8 mouse cellular contexts compared by ENCODE assay signal in genomic region chr1:95666541-95667320, GRCm38 (mm10). TPM values are rescaled to one million over a fixed set of nuclear protein-coding genes. Genes with fewer than 3 reads are reported as not detected.
A peak's percentile ranks its signal among the peaks of the same experiment; 100 is the strongest.
DNase-seq lines count a peak whose midpoint lies in the region; ATAC-seq and TF ChIP-seq lines count a peak whose summit lies in the region.

No protein-coding gene starts in this region.

- H3K79me2 ChIP-seq in macrophage (ENCODE audit: inconsistent target): peaks cover 52% of the 10 kb centered on the region

- peak overlapping the region; percentile 86 for H3K4me2 ChIP-seq in heart, postnatal 0 days (ENCODE audit: low read depth, low read length)

- no peak overlapping the region; the same call in 1 of the 2 replicates for H3K9ac ChIP-seq in heart, postnatal 0 days (replicated peaks; ENCODE audit: low read depth, low read length)

- peak overlapping the region; percentile 58 for H3K4me3 ChIP-seq in cerebellum, adult 2 months (replicated peaks; ENCODE audit: insufficient read depth, low read depth, low read length)
- peak overlapping the region; percentile 60 for H3K4me3 ChIP-seq in heart, postnatal 0 days (ENCODE audit: low read depth, low read length)
- H3K4me3 ChIP-seq in macrophage (ENCODE audit: inconsistent target): peak overlapping the region; percentile 77

- no peak for TF ChIP-seq POLR2A in cerebellum, adult 2 months (IDR thresholded peaks at IDR 0.05; ENCODE audit: borderline replicate concordance, insufficient read depth, low read length)

- TF ChIP-seq CTCF in cerebellum, adult 2 months (IDR thresholded peaks at IDR 0.05; ENCODE audit: borderline replicate concordance, insufficient read depth, low read depth, low read length): no peak
- no peak for TF ChIP-seq CTCF in heart, postnatal 0 days (IDR thresholded peaks at IDR 0.05; ENCODE audit: low read depth)

- no peaks in the 10 kb centered on the region; the same call in 1 of the 2 replicates for H3K27me3 ChIP-seq in cerebellum, adult 2 months (ENCODE audit: control insufficient read depth, insufficient read depth, low read length)
- peaks cover 22% of the 10 kb centered on the region for H3K27me3 ChIP-seq in heart, postnatal 0 days (ENCODE audit: control insufficient read depth, insufficient read depth, low read length)

- no peaks in the 10 kb centered on the region for H3K9me3 ChIP-seq in heart, postnatal 0 days (replicated peaks; ENCODE audit: control insufficient read depth, low read length)

- no peak for TF ChIP-seq EP300 in heart, postnatal 0 days (IDR thresholded peaks at IDR 0.05; ENCODE audit: low read depth)

- no peaks in the 10 kb centered on the region for H3K36me3 ChIP-seq in heart, postnatal 0 days (replicated peaks; ENCODE audit: control insufficient read depth, insufficient read depth, low read length)
- H3K36me3 ChIP-seq in macrophage (ENCODE audit: inconsistent target): no peaks in the 10 kb centered on the region

- no peaks in the 10 kb centered on the region for H3K4me1 ChIP-seq in cerebellum, adult 2 months (ENCODE audit: control insufficient read depth, insufficient read depth, low read length)
- peaks cover 5% of the 10 kb centered on the region; the same call in 1 of the 2 replicates for H3K4me1 ChIP-seq in heart, postnatal 0 days (ENCODE audit: control insufficient read depth, insufficient read depth)

- peak in 1 of 2 experiments; percentile 7 for DNase-seq in cerebellum, adult 2 months
- no peak for DNase-seq in cerebellum, adult 11-12 months
- DNase-seq in spleen, postnatal 36 days (ENCODE audit: low spot score in 2 of 2): peak; percentile 9 to 12
- no peak for DNase-seq in spleen, postnatal 4 days (ENCODE audit: low spot score in 2 of 2)
- no peak for DNase-seq in heart, postnatal 0 days (ENCODE audit: low spot score)
- peak; percentile 20 to 23 for DNase-seq in thymus, postnatal 10 days (ENCODE audit: low spot score in 2 of 2)
- DNase-seq in adrenal gland, postnatal 25 days: no peak

- no peak for ATAC-seq in heart, postnatal 0 days (ENCODE audit: insufficient read depth, low read depth)

- under 1% methylated on average over 14 of the region's 14 CpGs for WGBS in cerebellum, adult 2 months
- 2% methylated on average over 13 of the region's 14 CpGs for WGBS in heart, postnatal 0 days
- WGBS in macrophage (ENCODE audit: missing documents): under 1% methylated on average over 14 of the region's 14 CpGs

- H3K27ac ChIP-seq in cerebellum, adult 2 months (ENCODE audit: insufficient read depth, low read length): no peak overlapping the region
- peak overlapping the region; percentile 63 for H3K27ac ChIP-seq in heart, postnatal 0 days (ENCODE audit: low read depth)
- peak overlapping the region; percentile 83 for H3K27ac ChIP-seq in macrophage

RNA-seq across cellular contexts. Expression of gene St8sia4, which starts 0.6 kb away (rescaled TPM):
- polyA plus RNA-seq in cerebellum, adult 2 months (2012; rRNA removed): 3.0 and 3.3 TPM in 2 replicates
- total RNA-seq in heart, postnatal 0 days (2014; rRNA removed; ENCODE audit: low replicate concordance): 3.8 and 5.6 TPM in 2 replicates
- 1.5 TPM in 2 replicates for polyA plus RNA-seq in heart, postnatal 0 days (2015; fragmentation: Nextera tagmentation; extraction: Ambion mirVana)
- 100 to 1,000 TPM in 1 of 26 experiments, 10 to 100 TPM in 22, 1 to 10 TPM in 3; 6.5 to 118 (median 34.4) TPM for total RNA-seq in macrophage (2018; cell fraction: chromatin; rRNA removed)
- total RNA-seq in macrophage (2018; cell fraction: cytosol; rRNA removed): 10 to 100 TPM in 13 of 26 experiments, 1 to 10 TPM in 13; 2.4 to 22.5 (median 10.5) TPM
- total RNA-seq in macrophage (2018; cell fraction: nucleus; rRNA removed): 10 to 100 TPM in 22 of 26 experiments, 1 to 10 TPM in 4; 8.2 to 72.5 (median 39.2) TPM
- polyA plus RNA-seq in macrophage (2018): 10.6 to 14.2 TPM (median 11.6 TPM) in 3 replicates
- 2.3 and 2.4 TPM in 2 replicates for total RNA-seq in adrenal gland, postnatal 25 days (2021)

Comparison
In these comparisons a context has a peak if more than half of its experiments do, and no peak if none do; other contexts are left out.
1. DNase-seq: peak in spleen, postnatal 36 days (2 of 2) and thymus, postnatal 10 days (2 of 2); none in cerebellum, adult 11-12 months (single experiment), spleen, postnatal 4 days (0 of 2), heart, postnatal 0 days (single experiment) and adrenal gland, postnatal 25 days (single experiment).
2. Peak in every context shown above with its lines, with median percentiles within 50 percentile points of each other: H3K4me3 ChIP-seq.